Mouse (Mus musculus) left cerebral cortex, adult 18-20 months (tissue): ENCODE measurements around the gene Skp2. TPM values are rescaled to one million over a fixed set of nuclear protein-coding genes. Genes with fewer than 3 reads are reported as not detected.
A peak's percentile ranks its signal among the peaks of the same experiment; 100 is the strongest.

ENCODE experiments used
- DNase-seq, 2 experiments: peaks; one replicate each; pipeline ENCODE4 v3.0.0; 2021 to 2022; ENCODE audit warnings: low spot score in 2 of 2, mixed read lengths in 1 of 2
- total RNA-seq, 2 experiments: library from RNA; stranded (reverse); gene quantifications; 2 replicates each; pipeline ENCODE4 v1.2.3; 2021

The Skp2 gene
- total RNA-seq, 2 experiments from 2014 or later: 4.8 to 5.1 TPM

GRCm38 (mm10) chr15:9078481-9079300, 76.5 kb downstream of the Skp2 start:
- DNase-seq: no peak

DNA sequence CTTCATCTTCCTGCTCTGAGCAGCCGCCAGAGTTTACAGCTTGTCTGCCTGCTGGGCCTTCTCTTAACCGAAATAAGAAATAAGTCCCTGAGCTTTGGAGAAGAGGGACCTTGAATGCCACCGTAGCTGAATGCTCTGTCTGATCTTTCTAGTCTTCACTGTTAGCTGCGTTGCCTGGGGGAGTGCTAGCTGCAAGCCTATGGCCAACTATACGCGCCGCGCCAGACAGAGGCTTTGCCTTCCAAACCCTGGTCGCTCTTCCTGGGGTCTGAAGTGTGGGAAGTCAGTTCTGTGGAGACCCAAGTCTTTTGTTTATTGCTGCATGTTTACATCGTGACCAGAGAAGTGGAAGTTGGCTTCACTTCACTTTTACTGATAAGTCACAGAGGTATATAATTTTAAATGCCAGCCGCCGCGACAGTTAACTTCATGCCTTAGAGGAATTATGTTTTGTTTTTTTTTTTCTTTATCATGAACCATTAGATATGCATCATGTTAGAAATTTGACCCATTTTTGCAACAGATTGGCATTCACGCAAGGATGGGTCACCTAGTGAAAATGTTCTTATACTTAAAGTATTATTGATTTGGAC, 79.5 kb downstream of the Skp2 start:
- DNase-seq: no peak

- no peak for DNase-seq
Observed at GRCm38 (mm10) chr15:9074671-9075070, 80.6 kb downstream of the Skp2 start.

DNA sequence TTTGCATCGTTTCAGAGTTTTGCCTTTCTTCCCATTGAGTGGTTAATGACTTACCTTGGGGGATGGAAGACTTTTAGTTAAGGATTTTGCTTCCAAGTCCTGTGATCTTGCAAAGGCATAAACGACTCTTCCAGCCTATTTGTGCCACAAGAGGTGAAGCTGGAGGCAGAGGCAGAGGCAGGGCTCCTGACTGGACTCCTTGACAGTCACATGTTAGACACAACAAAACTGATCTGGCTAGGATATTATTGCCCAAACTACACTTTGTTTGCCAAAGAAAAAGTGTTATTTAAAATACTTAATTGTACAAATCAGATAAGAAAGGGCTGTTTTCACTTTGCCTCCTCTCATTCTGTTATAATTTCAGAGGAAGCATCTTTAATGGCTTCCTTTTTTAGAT, 81.1 kb downstream of the Skp2 start:
- DNase-seq: no peak

DNA sequence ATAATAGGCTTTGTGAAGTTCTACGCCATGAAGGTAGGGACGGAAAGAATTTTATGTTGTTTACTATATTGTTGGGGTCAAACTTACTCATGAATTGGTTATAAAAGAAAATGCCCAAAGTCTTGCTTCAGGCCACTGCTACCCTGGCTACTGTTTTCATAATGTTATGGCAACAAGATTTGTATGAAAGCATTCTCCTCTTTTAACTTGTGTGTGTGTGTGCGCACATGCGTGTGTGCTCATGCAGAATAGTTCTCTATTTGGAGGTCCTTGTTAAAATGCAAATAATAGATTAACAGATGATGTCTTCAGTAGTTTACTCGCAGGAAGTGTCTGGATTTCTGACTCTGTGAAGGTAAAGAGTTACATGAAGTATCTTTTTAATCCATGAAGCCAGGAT, 81.5 kb downstream of the Skp2 start:
- no peak for DNase-seq

GRCm38 (mm10) chr15:9073067-9073608, 82.1 kb downstream of the Skp2 start:
- DNase-seq: no peak

DNA sequence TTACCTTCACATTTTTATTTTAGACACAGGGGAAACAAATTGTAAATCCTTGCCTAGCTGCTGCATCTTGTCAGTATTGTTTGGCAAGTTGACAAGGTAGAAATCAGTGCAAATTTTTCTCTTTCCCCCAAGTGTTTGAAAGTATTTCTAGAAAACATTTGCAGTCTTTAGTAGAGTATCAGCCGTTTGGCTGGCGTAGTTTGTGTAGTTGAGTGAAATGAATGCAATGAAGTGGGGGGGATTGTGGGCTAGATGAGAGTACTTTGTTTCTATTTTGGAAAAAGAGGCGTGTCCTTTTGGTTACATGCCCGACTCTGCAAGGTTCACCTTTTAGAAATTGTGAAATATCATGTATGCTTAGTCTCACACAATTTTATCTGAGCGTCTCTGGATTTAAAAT, 82.6 kb downstream of the Skp2 start:
- DNase-seq: no peak

DNA sequence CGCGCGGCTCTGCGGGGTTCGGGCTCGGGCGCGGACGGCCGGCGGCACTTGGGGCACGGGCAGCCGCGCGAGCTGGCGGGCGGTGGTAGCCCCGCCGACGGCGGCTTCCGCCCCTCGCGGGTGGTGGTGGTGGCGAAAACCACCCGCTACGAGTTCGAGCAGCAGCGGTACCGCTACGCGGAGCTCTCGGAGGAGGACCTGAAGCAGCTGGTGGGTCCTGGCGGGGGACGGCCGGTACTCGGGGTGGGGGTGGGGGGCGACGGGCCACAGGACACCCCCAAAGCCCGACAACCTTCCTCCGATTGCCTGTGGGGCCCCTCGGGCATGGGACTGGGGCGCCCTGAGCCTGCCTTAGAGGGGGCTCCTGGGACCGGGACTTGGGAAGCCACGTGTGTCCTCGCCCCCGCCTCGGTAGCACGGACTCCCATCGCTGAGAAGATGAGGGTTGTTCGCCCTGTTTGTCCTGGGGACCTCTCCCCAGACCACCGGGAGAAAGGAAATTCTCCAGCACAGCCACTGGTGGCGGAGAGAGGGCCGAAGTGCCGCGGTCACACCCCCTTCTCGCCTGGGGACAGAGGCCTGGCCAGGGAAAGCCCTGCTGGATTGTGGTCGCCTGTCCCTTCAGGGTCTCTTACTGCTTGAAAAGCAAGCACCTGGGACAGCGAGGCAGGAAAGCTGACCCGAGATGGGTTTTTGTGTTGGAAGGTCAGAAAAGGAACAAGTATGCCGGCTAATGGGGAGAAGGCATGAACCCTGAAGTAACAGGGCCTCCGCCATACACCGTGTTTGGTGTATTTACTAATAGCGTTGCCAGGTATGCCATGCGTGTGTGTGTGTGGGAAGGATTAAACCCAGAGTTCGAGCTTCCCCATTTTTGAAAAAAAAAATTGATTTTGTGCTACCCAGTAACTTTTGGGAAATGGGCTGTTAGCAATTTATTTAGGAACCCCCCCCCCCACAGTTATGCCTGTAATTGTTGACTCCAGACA, 83.4 kb downstream of the Skp2 start:
- peak in 1 of 2 experiments; percentile 19 for DNase-seq

- peak; percentile 92 to 96 for DNase-seq
Observed at GRCm38 (mm10) chr15:9070912-9071555, 84.2 kb downstream of the Skp2 start, which contains the start of gene Nadk2. Gene Nadk2 (plus strand): TSS chr15:9071260.

- no peak for DNase-seq
Observed at GRCm38 (mm10) chr15:9070353-9070752, 84.9 kb downstream of the Skp2 start.

- DNase-seq: no peak
Observed at GRCm38 (mm10) chr15:9068881-9069280, 86.3 kb downstream of the Skp2 start.

Other genes starting within 250 kb of the Skp2 start
- gene Ranbp3l, start 187.5 kb downstream of the Skp2 start, total RNA-seq: 10 to 100 TPM; 10.4 to 11.1 TPM
- gene Nadk2, start 84.2 kb downstream of the Skp2 start, total RNA-seq: 10 to 100 TPM; 45.1 to 47.7 TPM
- 10 to 100 TPM; 68.9 to 71.6 TPM for gene Lmbrd2, start 14.9 kb downstream of the Skp2 start, total RNA-seq
- not detected for gene Ugt3a1, start 121.5 kb upstream of the Skp2 start, total RNA-seq
- gene Ugt3a2, start 180.1 kb upstream of the Skp2 start, total RNA-seq: not detected